Mouse (Mus musculus) urinary bladder, postnatal 4 days (tissue): Measurements from ENCODE around the gene Bcl11a.

Experiments used
- DNase-seq, 2 experiments: peaks; one replicate each; pipeline ENCODE4 v3.0.0; 2021 to 2022; ENCODE audit warnings: low spot score in 2 of 2

The Bcl11a gene

DNA sequence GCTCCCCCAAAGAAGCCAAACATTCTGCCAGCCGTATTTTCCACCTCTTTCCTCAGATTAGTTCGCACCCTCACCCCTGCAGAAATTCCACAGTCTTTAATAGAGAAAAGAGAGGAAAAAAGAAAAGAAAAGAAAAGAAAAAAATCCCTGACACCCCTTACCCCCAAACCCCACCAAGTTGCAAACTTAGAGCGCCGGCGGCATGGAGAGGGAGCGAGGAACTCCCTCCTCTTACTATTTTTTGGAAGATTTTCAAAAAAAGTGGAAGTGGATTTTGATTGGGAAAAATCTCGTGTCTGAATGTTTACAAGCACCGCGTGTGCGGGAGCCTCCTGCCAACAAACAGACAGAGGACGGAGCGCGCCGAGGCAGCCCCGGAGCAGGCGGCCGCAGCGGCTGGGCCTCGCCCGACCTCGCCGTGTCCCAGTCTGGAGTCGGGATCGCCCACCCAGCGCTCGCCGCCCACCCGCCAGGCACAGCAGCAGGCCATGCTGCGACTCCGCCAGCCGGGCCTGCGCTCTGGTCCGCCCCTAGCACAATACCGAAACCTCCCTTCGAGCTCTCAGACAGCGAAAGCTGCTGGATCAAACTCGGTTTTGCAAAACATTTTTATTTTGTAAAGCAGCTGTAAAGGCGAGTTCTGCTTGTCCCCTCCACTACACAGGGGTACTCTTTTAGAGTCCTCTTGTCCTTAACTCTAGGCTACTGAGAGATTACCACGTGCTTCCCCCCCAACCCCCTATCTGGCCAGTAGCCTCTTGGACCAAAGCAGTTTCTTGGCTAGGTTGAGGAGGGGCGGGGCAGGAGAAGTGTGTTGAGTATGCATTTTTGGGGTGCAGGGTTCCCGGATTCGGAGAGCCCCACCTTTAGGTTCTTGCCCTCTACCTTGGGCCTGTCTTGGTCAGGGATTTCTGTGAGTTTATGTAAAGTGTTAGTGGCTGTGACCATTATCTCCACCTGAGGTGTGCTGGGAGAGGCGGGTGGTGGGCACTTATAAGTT lies 1.8 kb downstream of the Bcl11a start:
- peak in 1 of 2 experiments; percentile 26 for DNase-seq

DNA sequence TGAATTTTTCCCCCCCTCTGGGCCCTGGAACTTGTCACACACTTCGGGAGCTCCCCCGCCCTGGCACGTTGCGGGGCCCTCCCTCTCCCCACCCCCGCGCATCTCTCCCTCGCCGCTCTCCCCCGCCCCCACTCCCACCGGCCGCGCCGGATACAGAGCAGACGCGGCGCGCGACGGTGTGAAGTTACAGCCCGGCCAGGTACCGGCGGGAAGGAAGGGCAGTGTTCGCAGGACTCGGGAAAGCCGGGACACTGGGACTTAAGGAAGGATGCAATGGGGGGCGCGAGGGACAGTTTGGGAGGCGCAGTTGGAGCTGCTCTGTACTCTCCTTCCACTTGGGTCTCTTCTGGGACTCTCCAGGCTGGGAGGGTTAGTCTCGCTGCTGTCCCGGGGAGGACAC lies 2.7 kb downstream of the Bcl11a start:
- DNase-seq, result no peak

DNA sequence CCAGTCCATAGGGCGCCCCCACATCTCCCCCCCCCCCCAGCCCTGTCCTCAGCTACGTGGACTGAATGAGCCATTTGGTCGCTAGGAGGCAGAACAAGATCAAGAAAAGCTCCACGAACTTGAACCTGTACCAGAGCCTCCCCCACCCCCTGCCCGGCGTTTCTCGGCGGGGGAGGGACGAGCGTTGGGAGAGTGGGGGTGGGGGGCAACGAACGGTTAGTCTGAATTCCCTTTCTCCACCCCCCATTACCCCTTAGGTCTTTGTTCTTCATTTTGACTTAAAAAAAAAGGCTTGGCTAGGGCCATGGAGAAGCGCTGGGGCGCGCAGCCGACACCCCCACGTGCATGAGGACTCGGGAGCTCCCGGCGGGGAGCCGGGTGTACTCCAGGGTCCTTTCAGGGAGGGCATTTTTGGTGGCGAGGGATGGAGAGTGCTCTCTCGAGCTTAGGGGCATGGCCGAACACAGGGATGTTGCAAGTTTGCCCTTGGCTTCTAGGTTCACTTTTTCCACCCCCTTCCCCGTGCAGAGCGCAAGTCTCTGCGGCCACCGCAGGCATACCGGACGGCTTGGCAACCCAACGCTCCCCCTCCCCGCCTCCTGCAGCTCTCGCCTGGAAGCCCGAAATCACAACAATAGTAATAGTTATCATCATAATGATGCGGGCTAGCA lies 3.3 kb downstream of the Bcl11a start:
- DNase-seq, result no peak

DNA sequence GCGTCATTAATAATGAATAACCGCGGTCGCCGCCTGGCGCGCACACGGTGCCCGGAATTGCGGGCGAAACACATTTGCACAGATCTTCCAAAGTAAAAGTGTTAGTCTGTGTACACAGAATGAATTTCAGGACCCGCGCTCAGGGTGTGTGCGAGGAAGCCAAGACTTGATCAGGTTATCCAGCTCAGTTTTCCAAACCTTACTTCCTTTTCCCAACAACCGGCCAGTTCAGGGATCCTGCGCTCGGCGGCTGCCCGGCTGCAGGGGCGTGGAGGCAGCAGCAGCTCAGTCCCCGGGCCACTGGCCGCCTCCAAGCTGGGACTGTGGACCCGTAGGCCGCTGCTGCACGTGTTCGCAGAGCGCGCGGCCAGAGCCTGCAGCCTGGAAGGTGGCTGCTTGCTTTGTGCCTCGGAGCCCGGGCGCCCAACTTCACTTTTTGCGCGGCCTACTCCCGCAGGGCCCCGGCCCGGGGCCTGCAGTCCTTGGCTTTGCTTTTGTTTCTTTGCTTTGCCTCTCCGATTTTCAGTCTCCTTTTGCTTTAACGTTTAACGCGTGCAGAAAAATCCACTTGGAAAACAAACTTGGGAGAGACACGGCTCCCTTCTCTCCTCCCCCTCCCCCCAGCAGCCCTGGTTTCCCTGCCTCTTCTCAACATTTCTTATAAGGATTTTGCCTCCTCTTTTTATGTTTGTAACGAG lies 4.0 kb downstream of the Bcl11a start:
- DNase-seq, result no peak

DNA sequence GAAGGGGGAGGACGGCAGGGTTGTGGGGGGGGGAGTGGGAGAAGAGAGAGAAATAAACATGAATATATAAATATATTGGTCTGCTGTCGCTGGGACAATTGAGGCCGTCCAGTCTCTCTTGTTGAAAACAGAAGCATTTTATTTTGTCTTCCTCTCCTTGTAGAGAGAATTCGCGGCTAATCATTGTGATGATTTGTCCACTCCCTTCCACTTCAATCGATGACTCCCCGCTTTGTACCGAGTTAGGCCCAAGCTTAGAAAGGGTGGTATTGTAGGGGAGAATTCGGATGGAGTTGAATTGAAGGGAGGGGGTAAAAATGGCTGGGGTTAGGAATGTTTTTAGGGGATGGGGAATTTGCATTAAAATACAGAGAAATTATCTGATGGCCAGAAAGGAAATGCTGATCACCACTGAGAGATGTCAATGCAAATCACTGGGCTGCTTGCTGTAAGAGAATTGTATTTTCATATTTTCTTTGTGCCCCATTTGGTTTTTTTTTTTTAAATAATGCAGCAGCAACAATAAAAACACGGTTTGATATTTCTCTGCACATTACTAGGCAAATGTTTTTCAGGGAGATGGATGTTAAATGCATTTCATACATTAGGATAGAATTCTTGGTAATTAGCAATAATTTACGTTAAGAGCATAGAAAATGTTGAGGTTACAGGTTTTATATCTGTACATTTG lies 4.7 kb downstream of the Bcl11a start:
- DNase-seq, result no peak

DNA sequence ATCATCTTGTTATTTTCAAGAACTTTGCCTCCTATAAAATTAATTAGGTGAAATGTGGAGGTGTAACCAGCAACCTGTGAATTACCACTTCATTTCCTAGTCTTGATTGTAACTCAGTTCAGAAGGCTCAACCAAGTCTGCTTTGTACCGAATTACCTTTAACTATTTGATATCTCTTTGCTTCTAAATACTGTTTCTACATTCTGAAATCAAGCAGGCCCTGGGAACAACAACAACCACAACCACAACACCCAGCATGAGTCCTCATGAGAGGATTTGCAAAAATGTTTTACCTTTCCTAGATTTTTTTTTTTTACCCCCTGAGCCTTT lies 5.2 kb downstream of the Bcl11a start:
- no peak for DNase-seq

DNA sequence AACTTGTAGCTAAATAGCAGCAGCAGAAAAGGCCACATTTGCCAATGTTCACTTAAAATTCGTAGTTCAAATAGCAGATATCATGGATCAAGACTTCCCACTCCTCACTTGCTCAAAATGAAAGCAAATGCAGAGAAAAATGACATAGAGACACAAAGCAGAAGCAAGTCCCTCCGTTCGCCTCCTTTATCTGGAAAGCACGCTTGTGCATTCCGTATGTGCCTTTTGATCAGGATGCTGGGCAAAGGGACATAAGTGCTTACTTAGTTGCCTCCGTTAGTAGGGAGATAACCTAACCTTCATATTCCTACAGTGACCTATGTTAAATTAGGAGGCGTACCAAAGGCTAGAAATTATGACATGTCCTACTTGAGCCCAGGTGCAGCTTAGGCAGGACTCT lies 5.6 kb downstream of the Bcl11a start:
- DNase-seq, result no peak

DNA sequence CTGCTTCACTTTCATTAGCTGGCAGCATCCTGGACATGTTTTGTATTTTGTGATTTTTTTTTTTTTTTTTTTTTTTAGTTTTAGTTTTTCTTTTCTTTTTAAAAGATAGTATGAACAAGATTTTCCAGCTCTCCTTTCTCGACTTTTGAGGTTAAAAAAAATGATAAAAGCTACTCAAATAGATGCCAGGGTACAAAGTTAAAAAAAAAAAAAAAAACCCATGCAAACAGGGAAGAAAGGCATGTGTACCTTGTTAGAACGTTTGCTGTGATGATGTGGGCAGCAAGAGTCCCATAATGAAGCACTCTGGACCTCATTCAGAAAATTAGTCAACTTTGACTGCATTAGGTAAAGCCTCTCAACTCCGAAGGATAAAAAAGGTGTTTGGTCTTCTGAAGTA lies 6.2 kb downstream of the Bcl11a start:
- no peak for DNase-seq

DNA sequence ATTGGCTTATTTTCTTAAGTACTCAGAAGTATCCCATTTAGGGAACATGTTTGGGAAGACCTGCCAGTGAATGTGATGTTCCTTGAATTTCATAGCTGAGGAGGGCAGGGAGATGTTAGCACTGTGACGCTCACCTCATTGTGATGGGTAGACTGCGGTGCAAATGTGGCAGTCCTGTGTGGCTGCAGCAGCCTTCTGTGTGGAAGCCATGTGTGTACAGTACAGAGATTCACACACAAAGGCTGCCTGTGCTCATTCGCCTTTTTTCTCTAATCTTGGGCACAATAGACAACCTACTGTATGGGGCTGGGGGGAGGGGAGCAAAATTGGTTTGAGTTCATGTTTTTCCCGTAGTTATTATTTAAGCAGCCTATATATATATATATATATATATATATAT lies 6.7 kb downstream of the Bcl11a start:
- no peak for DNase-seq

DNA sequence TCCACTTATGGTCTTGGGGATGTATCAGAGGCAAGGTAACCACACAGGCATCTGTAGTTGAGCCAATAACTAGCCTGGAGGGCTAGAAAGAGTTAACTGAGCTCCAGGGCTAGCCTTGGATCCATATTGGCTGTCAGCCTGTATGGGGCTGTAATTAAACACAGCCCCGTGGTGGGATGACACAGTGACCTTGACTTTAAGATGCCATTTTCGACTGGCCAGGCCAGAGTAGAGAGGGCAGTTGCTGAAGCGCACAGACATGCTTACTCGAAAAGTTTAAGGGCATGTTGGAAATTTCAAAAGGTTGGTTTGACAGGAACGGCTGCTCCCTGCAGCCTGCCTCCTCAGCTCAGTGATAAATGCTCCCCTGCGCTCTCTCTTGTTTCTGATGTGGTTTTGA lies 8.1 kb downstream of the Bcl11a start:
- DNase-seq, result no peak

DNA sequence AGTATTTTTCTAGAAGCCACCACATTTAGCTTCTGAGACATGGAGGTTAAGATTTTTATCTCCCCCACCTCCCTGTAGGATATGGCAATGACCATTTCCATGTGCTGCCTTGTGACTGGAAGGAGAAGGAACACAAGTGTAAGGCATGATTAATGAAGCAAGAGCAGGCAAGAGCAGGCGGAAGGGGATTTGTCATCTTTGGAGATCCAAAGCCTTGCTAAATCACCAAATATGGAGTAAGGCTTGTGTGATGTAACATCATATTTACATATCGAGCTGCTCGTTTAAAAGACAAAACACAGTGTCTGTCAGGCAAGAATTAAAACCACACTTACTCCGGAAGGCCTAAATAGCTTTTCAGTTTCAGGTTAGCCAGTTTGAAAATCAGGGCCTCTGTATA lies 9.2 kb downstream of the Bcl11a start:
- no peak for DNase-seq

DNA sequence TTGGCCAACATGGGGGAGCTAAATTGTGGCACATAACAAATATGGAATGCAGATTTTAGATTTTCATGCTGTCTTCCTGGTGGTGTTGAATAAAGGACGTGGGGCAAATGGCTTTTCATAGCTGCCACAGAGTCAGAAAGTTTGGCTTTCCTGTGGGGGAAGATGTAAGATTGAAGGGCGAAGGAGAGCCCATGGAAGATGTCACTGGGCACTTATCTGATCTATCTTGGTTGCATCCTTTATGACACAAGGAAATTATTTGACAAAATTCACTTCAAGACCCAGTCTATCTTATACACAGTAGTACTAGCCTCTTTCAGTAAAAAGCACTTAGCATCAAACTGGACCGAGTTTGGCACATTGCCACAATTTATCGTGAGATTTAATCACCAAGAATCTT lies 12.6 kb downstream of the Bcl11a start:
- DNase-seq, result no peak

DNA sequence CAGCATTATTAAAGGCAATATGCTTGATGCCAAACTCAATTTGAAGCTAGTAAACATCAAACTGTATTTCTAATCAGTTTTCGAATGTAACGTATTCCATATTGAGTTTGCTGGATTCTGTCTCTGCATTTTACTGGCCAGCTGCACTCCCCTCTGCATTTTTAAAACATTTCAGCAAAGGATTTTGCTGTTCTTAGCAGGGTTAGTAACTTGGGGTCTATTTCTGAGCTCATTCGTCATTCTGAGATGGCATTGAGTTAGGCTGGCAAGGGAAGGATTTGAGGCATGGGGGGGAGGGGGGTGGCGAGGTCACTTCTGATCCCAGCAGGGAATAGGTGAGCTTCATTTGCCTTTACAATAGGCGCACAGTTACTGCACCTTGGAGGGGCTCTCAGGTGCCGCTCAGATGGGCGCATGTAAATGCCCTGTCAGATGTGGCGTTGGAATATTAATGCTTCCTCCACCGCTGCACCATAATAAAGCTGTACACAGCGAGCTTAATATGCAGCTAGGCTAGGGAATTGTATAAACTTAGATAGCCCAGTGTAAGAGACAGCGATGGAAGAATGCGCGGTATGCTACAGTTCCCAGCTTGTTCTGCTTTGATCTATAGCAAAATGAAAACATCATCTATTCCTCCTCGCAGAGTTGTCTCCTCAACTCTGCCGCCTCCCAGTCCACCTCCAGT lies 13.7 kb downstream of the Bcl11a start:
- no peak for DNase-seq

DNA sequence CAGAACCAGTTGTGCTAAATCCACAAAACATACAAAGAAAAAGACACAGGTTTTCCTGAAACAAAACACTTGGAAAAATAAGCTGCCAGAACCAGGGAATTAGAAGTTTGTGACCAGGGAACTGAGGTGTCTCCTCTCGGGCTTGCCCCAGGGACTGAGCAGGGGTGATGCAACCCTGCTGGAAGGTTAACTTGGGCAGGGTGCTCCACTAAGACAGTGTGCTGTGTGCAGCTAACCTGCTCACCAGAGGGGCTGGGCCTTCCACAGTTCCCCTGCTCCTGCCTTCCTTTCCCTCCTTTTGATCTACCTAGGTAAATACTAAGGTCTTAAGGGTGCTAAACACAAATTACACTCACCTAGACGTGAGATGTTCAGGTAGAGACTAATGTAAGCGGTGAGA lies 14.8 kb downstream of the Bcl11a start:
- DNase-seq, result no peak

DNA sequence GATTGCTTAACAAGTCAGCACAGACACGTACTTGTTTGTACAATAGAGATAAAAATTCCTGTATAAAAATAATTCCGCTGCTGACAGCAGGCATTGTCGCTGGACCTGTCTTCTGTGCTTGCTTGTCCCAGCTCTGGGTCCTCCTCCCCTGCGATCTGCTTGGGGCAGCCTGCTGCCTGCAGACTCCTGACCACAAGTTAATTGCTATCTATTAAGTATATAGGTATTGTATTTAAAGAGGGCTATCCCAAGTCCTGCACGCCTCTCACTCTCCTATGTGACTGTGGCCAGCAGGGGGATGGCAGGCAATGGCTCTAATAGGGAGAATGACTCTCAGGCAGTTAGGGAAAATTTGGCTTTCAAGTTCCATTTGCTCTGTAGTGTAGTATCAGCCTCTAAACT lies 16.2 kb downstream of the Bcl11a start:
- DNase-seq, result no peak

DNA sequence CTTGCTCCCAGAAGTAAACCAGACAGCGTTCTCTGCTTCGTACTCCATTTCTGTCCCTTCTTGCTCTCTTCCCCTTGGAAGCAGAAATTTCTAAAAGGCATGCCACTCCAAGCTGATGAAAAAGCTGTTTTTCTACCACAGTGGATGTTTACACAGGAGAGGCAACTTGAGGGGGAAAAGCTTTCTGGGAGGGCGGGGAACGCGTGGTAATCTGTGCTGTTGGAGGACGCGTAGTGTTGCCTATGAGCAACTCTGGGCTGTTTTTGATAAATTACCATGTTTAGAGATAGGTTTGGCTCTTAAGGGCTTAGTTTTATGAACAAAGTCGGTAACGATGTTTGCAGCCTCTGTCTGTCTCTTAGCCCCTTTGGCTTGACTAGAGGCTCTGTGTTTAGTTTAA lies 17.4 kb downstream of the Bcl11a start:
- DNase-seq, result no peak

DNA sequence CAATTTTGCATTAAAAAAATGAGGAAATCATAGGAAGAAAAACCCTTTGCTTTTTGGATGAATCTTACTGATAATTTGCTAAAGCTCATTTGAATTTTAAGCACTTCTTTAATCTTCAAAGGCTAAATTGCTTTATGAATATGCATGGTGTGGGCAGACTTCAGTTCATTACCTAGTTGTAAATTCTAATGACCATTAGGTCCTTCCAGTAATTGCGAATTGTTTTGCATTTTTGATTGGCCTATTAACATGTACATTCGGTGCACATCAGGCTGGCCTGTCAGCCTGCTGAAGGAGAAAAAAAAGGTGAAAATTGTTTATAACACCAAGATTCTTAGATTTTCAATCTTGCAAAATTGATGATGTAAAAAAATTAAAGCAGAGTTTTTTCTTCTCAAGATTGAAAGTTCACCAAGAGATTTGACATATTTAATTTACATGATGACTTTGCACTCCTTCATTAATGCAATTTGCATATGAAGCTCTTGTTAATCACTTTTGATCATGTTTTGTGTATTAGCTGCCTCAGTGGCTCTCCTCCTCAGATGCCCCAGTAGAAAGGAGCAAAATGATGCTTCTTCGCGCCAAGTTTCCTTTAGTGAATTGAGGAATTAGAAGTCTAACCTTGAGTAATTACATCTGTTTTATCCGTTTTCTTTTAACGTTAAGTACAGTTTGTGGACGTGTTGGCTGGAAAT lies 17.9 kb downstream of the Bcl11a start:
- no peak for DNase-seq

DNA sequence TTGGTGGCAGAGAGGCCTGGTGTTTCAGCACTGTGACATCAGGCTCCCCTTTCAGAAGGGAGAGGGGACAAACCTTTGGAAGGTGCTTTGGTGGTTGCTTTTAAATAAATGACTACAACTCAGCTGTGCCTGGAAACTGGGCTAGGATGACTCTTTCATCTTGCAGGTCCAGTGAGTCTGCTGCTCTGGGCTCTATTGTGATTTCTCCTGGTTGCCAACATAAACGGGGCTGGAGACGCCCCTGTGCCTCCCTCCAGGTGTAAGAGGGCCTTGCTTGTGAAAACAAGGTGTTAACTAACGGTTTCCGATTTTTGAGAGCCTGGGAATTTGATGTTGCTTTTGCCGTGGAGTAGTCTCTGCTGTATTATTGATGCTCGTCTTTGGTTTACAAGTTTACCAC lies 18.6 kb downstream of the Bcl11a start:
- no peak for DNase-seq

DNA sequence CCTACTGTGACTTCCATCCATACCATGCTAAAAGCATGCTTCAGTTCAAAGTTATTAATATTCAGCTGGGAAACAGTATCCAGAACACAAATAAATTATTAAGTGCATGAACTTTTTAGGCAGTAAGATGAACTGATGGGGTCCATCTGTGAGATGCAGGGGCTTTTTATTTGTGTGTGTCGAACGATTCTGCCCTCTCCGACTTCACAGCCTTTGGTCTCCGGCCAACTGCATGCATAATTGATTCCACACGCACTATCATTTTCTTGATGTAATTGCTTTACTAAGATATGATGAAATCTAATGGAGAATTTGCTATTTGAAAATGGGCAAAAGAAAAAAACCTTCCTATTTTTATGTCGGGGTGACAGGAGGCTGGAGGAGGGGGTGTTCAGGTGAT lies 19.2 kb downstream of the Bcl11a start:
- DNase-seq, result no peak

DNA sequence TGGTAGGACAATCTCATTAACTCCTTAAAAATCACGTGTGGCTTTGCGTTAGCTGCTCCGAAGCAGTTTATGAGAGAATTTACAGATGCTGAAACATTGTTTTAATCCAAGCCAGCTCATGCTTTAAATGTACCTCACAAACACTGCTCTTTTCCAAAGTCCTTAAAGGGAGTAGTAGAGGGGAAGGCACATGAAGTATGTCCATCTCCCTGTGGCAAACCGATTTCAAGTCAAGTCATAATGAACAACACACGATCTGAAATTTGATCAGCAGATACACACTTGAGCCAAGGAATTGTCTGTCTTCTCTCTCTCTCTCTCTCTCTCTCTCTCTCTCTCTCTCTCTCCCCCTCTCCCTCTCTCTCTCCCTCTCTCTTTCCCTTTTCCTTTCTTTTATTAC lies 20.2 kb downstream of the Bcl11a start:
- no peak for DNase-seq

DNA sequence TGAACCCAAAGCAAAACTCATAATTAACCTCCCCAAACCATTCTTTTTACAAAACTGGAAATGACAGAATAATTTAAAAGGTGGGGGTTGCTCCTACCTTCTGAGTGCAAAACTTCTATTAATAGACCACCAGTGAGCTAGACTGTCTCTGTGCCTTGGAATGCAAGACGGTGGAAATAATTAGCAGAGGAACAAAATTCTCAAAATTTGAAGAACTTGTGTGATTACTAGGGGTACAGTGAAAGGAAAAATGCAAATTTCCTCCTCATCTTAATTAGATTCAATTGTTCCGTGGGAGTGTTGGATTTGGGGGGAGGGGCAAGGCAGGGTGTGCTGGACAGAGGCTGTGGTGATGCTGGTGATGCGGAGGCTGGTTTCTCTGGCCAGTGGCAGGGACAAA lies 20.8 kb downstream of the Bcl11a start:
- no peak for DNase-seq
